Mouse (Mus musculus) midbrain, embryonic 14.5 days (tissue): ENCODE measurements at regions not wholly inside any gene's neighbourhood (a gene's known extent, or its start where the extent isn't known, plus 50 kb on each side); places are given as distances from the start of the nearest gene placed in this dataset.

Experiments
- ATAC-seq: fragments of 200-750 bp; cut with Nextera tagmentation; 2 replicates; pipeline ENCODE4 v1.8.0; 2017; ENCODE audit warnings: moderate number of reproducible peaks, moderate library complexity; ENCODE audit not compliant: low FRiP score, low TSS enrichment
- DNase-seq: peaks from one replicate; pipeline ENCODE4 v3.0.0-alpha.2; 2015
- H3K27ac ChIP-seq: fragments of 300-500 bp; sonication (generic); replicated peaks from 2 replicates; pipeline ENCODE4 v1.5.1; 2014; ENCODE audit warnings: mild to moderate bottlenecking, low read depth, low read length, moderate library complexity
- H3K27me3 ChIP-seq: fragments of 300-500 bp; sonication (generic); 2 replicates; pipeline ENCODE4 v1.6.1; 2014; ENCODE audit warnings: low read length, control low read depth, mixed read lengths; ENCODE audit not compliant: control insufficient read depth, insufficient read depth
- H3K36me3 ChIP-seq: fragments of 300-500 bp; sonication (generic); 2 replicates; pipeline ENCODE4 v1.6.1; 2014; ENCODE audit warnings: low read length, control low read depth; ENCODE audit not compliant: control insufficient read depth, insufficient read depth
- H3K4me1 ChIP-seq: fragments of 300-500 bp; sonication (generic); 2 replicates; pipeline ENCODE4 v1.6.1; 2014; ENCODE audit warnings: mild to moderate bottlenecking, antibody characterized with exemption, low read length, control low read depth; ENCODE audit not compliant: control insufficient read depth, insufficient read depth
- H3K4me2 ChIP-seq: fragments of 300-500 bp; sonication (generic); 2 replicates; pipeline ENCODE4 v1.6.1; 2014; ENCODE audit warnings: mild to moderate bottlenecking, low read length, moderate library complexity
- H3K4me3 ChIP-seq: fragments of 300-500 bp; sonication (generic); replicated peaks from 2 replicates; pipeline ENCODE4 v1.5.1; 2014; ENCODE audit warnings: low read depth, low read length
- H3K9ac ChIP-seq: fragments of 300-500 bp; sonication (generic); replicated peaks from 2 replicates; pipeline ENCODE4 v1.6.1; 2014; ENCODE audit warnings: mild to moderate bottlenecking, low read length, moderate library complexity
- H3K9me3 ChIP-seq: fragments of 300-500 bp; sonication (generic); 2 replicates; pipeline ENCODE4 v1.6.1; 2016; ENCODE audit warnings: low read length, control low read depth, mixed read lengths; ENCODE audit not compliant: control insufficient read depth
- WGBS: fragments of 180-500 bp; shearing (Covaris S2); extraction: QIAGEN DNeasy Blood & Tissue Kit; methylation state at CpG from one replicate; pipeline ENCODE4 v1.1.7; 2014; 5-methylcytosine and 5-hydroxymethylcytosine counted together

DNA sequence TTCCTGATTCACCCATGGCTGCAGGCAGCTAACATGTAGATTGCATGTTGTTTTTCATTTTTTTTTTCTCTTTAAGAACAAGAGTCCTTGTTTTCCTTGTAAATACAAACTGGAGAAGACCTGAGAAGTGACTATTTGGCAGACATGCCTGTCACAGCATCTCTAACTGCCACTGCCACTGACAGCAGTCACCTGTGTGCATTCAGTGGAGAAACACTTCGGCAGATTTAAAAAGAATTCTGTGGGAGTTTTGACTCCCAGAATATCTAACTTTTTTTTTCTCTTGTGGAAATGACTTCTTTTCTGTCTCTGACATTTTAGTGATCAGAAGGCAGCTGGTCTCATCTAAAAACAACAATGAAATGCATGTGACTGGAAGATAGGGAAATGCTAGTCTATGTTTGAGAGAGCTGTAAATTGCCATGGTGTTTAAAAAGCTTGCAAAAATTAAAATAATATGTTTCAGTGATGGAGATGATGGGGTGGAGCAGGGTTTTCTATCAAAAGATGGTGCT is 526.0 kb upstream of the Agtr1b start:
- Histone ChIP-seq H3K4me3 (no peak overlapping the region), H3K4me2 (no peak overlapping the region), H3K36me3 (no peaks in the 10 kb centered on the region), H3K27ac (no peak overlapping the region), H3K27me3 (no peaks in the 10 kb centered on the region), H3K4me1 (no peaks in the 10 kb centered on the region), H3K9ac (no peak overlapping the region), H3K9me3 (no peaks in the 10 kb centered on the region)
- DNase-seq = no peak
- WGBS = 61% methylated on average over 1 of the region's 1 CpGs
- no peak for ATAC-seq

DNA sequence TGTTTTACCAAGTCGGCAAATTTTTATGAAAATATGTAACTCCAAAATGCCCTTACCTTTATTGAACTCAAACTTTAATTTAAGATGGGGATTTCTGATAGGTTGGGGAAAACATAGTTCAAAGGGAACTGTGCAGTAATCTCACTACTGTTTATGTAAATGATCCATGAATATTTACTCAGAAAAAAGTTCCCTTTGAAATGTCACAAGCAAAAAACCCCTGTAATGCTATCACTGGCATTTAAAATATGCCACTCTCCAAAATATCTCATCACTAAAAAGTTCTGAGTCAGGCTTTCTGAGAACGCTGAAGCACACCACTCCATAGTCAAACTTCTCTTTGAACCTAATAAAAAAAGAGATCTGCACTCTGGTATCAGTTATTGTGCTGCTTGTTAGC is 497.3 kb upstream of the Agtr1b start:
- Histone ChIP-seq H3K9me3 (no peaks in the 10 kb centered on the region), H3K36me3 (no peaks in the 10 kb centered on the region), H3K4me1 (no peaks in the 10 kb centered on the region), H3K4me2 (no peak overlapping the region), H3K9ac (no peak overlapping the region), H3K27ac (no peak overlapping the region), H3K27me3 (no peaks in the 10 kb centered on the region), H3K4me3 (no peak overlapping the region)
- ATAC-seq (no peak), DNase-seq (no peak)
- WGBS = 89% methylated on average over 2 of the region's 2 CpGs

DNA sequence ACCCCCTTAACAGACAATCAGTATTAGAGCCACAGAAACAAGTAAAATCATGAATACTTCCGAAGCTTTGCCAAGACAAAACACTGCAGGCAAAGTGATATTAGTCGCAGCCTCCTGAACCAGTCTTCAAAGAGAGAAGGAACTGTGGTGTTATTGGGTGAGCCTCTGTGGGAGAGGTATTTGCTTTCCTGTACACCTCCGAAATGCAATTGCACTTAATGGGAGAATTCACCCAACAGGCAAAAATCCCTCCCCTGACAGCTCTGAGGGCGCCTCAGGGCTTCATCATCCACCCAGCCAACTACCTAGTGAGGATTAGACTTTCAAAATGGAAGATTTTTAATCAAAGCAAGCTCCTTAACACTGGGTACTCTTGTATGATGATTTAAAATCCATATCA is 464.1 kb upstream of the Agtr1b start:
- 81% methylated on average over 4 of the region's 4 CpGs for WGBS
- no peak for ATAC-seq
- Histone ChIP-seq H3K9me3 (no peaks in the 10 kb centered on the region), H3K4me2 (no peak overlapping the region), H3K27ac (no peak overlapping the region), H3K27me3 (no peaks in the 10 kb centered on the region), H3K36me3 (no peaks in the 10 kb centered on the region), H3K4me3 (no peak overlapping the region), H3K4me1 (no peaks in the 10 kb centered on the region), H3K9ac (no peak overlapping the region)
- no peak for DNase-seq

DNA sequence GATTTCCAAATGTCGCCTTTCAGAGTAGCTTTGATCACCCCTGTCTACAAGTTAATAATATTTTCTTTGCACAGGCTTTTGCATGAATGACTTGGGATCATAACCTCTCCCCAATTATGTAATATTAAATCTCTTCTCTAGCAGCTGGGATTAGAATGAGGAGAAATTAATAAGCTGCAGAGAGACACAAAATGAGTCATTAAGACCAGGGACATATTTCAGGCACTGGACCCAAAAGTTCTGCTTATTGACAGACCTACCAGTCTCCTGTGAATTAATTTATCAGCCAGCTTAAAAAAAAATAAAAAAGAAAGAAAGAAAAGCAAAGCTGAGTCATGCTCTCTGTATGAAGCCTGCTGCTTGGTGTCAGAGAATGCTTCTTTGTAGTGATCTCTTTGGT is 462.4 kb upstream of the Agtr1b start:
- no peaks in the 10 kb centered on the region for H3K36me3 ChIP-seq
- DNase-seq (no peak), ATAC-seq (no peak)
- H3K9me3 ChIP-seq = no peaks in the 10 kb centered on the region
- no peak overlapping the region for H3K9ac ChIP-seq
- H3K4me2 ChIP-seq = no peak overlapping the region
- WGBS = 45% methylated on average over 1 of the region's 1 CpGs
- no peaks in the 10 kb centered on the region for H3K4me1 ChIP-seq
- no peaks in the 10 kb centered on the region for H3K27me3 ChIP-seq
- H3K4me3 ChIP-seq = no peak overlapping the region
- H3K27ac ChIP-seq = no peak overlapping the region

DNA sequence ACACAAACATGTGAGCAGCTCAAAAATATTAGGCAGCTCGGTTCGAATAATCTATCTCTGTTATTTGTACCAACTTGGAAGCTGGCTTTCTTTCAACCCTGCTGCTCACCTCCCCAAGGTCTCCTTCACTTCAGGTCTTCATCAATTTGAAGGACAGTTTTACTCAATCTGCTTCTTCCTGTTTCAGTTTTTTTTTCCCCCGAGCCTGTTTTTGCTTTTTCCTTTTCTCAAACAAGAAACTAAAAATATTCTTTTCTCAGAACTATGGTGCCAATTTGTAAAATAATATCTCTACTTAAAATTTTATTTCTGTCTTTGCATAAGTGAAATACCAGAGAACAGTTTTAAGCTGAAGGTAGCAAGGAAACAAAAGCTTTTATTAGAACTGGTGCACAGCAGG is 461.8 kb upstream of the Agtr1b start:
- Histone ChIP-seq H3K4me3 (no peak overlapping the region), H3K4me1 (no peaks in the 10 kb centered on the region), H3K9me3 (no peaks in the 10 kb centered on the region), H3K9ac (no peak overlapping the region), H3K4me2 (no peak overlapping the region), H3K27ac (no peak overlapping the region), H3K27me3 (no peaks in the 10 kb centered on the region), H3K36me3 (no peaks in the 10 kb centered on the region)
- WGBS = 89% methylated on average over 3 of the region's 3 CpGs
- no peak for ATAC-seq
- no peak for DNase-seq

DNA sequence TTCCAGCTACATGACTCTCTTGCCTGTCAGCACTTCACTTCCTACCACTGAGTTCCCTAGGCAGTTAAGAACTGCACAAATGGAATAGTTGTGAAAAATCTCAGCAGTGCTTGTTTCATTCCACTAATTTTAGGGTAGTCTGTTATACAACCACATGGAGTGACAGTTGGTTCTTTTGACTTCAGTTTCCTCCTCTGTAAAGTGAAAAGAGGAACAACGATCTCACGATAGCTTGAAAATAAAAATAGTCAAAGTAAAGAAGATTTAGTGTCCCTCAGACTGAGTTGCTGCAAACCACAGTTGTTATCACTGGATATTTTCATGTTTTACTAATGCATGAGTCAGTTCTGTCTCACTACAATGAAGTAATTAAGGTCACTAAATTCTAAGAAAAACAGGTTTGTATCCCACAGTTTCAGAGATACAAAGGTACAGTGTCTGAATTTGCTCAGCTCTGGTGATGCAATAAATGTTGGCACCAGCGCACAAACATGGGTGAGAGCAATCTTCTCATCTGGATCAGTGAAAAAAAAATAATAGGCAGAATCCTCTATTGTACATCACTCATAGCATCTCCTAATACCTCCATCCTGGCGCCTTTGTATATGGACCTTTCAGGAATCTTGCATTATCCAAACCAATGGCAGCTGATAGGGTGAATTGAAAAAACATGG is 458.8 kb upstream of the Agtr1b start:
- WGBS = 94% methylated on average over 4 of the region's 4 CpGs
- Histone ChIP-seq H3K9me3 (no peaks in the 10 kb centered on the region), H3K36me3 (no peaks in the 10 kb centered on the region), H3K4me3 (no peak overlapping the region), H3K9ac (no peak overlapping the region), H3K4me1 (0 out of 2 replicates have a peak, but pooled peaks cover 4% of the 10 kb centered on the region), H3K4me2 (no peak overlapping the region), H3K27me3 (no peaks in the 10 kb centered on the region), H3K27ac (no peak overlapping the region)
- ATAC-seq = no peak
- DNase-seq = no peak

DNA sequence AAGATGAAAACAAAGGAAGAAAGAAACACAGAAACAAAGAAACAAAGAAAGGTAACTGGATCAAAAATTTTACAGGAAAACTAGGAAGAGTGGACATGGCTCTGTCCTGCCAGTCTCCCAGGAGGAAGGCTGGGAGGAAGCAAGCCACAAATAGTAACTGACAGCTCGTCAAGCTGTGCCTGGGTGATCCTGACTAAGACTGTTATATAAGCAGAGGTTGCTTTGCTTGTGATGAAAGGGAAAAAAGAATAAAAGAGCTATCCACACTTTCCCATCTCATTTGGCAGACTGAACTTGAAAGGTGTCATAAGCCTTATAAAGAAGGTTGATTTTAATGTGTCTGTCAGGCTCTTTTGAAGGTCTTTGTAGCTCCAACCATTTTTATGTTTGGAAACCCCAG is 455.2 kb upstream of the Agtr1b start:
- H3K9ac ChIP-seq = no peak overlapping the region
- H3K4me2 ChIP-seq = no peak overlapping the region
- H3K4me3 ChIP-seq = no peak overlapping the region
- DNase-seq = peak; percentile 22
- no peaks in the 10 kb centered on the region for H3K36me3 ChIP-seq
- no peak; the same call in 1 of the 2 replicates for ATAC-seq
- no peaks in the 10 kb centered on the region for H3K27me3 ChIP-seq
- H3K9me3 ChIP-seq = no peaks in the 10 kb centered on the region
- WGBS = 10% methylated on average over 1 of the region's 1 CpGs
- 0 out of 2 replicates have a peak, but pooled peaks cover 4% of the 10 kb centered on the region for H3K4me1 ChIP-seq
- H3K27ac ChIP-seq = no peak overlapping the region

DNA sequence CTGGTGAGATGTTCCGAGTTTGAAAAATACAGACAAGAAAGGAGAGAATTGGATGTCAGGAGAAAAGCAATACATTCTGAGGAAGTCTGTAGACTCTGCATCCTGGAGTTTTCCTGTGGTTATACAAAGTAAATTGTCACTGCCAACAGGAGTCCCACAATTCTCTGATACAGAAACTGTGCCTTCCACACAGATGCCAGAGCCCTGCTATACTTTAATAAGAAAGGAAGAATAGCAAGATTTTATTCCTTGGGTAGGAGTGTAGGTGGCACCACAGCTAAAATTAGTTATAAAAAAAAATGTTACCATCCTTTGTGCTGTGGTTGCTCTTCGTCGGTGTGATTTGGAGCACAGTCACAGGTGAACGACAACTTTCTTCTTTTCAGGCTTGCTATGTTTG is 454.7 kb upstream of the Agtr1b start:
- no peak for DNase-seq
- Histone ChIP-seq H3K4me1 (0 out of 2 replicates have a peak, but pooled peaks cover 4% of the 10 kb centered on the region), H3K4me3 (no peak overlapping the region), H3K9me3 (no peaks in the 10 kb centered on the region), H3K27me3 (no peaks in the 10 kb centered on the region), H3K9ac (no peak overlapping the region), H3K4me2 (no peak overlapping the region), H3K27ac (no peak overlapping the region), H3K36me3 (no peaks in the 10 kb centered on the region)
- ATAC-seq = no peak
- 58% methylated on average over 4 of the region's 4 CpGs for WGBS

DNA sequence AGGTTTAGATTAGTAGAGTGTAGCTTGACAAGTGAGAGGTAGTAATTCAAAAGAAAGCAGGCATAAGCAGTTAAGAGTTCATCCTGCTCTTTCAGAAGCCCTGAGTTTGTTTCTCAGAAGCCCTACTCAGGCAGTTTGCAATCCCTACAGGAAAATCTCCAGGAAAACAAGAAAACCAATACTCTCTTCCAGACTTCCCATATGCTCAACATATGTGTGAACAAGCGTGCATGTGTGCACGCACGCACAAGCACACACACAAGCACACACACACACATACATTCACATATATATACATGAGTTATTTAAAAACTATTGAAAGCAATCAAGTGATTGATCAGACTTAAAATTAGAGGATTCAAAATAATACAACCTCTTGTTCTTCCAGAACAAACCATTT is 453.1 kb upstream of the Agtr1b start:
- DNase-seq = no peak
- Histone ChIP-seq H3K36me3 (no peaks in the 10 kb centered on the region), H3K9ac (no peak overlapping the region), H3K4me3 (no peak overlapping the region), H3K9me3 (no peaks in the 10 kb centered on the region), H3K27ac (no peak overlapping the region), H3K4me2 (no peak overlapping the region), H3K27me3 (no peaks in the 10 kb centered on the region), H3K4me1 (0 out of 2 replicates have a peak, but pooled peaks cover 4% of the 10 kb centered on the region)
- WGBS = over 99% methylated on average over 3 of the region's 3 CpGs
- no peak for ATAC-seq
